Mouse (Mus musculus): ENCODE measurements around the gene Fam184a.

- TF ChIP-seq GATA1 (IDR thresholded peaks at IDR 0.05; ENCODE audit: borderline replicate concordance, low read length) = no peak
- no peak for TF ChIP-seq CTCF (IDR thresholded peaks at IDR 0.05; ENCODE audit: low read depth, low read length)
Observed at GRCm38 (mm10) chr10:53635246-53635971, 115.5 kb downstream of the Fam184a start.

Measured in G1E (cell line).